Mouse (Mus musculus) midbrain, embryonic 13.5 days (tissue): ENCODE measurements around the gene Bckdk. TPM values are rescaled to one million over a fixed set of nuclear protein-coding genes. Genes with fewer than 3 reads are reported as not detected.

ENCODE experiments used
- polyA plus RNA-seq: library from polyadenylated mRNA; unstranded; fragments of >200 nt; fragmentation: Nextera tagmentation; extraction: Ambion mirVana; gene quantifications from 2 replicates; pipeline ENCODE4 v1.2.1, GENCODE M21; 2015

The Bckdk gene
- polyA plus RNA-seq, 1 experiment from 2014 or later = 74.8 TPM

Other genes with a start within 250 kb of the Bckdk start
- gene Bcl7c, start 195.1 kb upstream of the Bckdk start, polyA plus RNA-seq = 39.2 and 52.2 TPM in 2 replicates
- 1.6 and 3.0 TPM in 2 replicates for gene Ctf1, start 191.3 kb upstream of the Bckdk start, polyA plus RNA-seq
- 0.14 and 0.17 TPM in 2 replicates for gene Ctf2, start 171.9 kb upstream of the Bckdk start, polyA plus RNA-seq
- gene Fbxl19, start 159.5 kb upstream of the Bckdk start, polyA plus RNA-seq = 10.6 and 11.6 TPM in 2 replicates
- 5.9 and 6.1 TPM in 2 replicates for gene Orai3, start 134.3 kb upstream of the Bckdk start, polyA plus RNA-seq
- 19.7 and 22.7 TPM in 2 replicates for gene Setd1a, start 127.4 kb upstream of the Bckdk start, polyA plus RNA-seq
- not detected in 2 replicates for gene Gm49388, start 118.5 kb upstream of the Bckdk start, polyA plus RNA-seq
- gene Hsd3b7, start 103.5 kb upstream of the Bckdk start, polyA plus RNA-seq = 8.6 and 9.2 TPM in 2 replicates
- gene Stx4a, start 79.8 kb upstream of the Bckdk start, polyA plus RNA-seq = 15.6 and 24.1 TPM in 2 replicates
- 33.3 and 34.2 TPM in 2 replicates for gene Stx1b, start 79.5 kb upstream of the Bckdk start, polyA plus RNA-seq
- gene Zfp646, start 27.9 kb upstream of the Bckdk start, polyA plus RNA-seq = 13.6 and 16.0 TPM in 2 replicates
- 41.9 and 45.6 TPM in 2 replicates for gene Zfp668, start 27.3 kb upstream of the Bckdk start, polyA plus RNA-seq
- 0.53 and 1.0 TPM in 2 replicates for gene Prss53, start 13.1 kb upstream of the Bckdk start, polyA plus RNA-seq
- gene Gm21974, start 8.6 kb upstream of the Bckdk start, polyA plus RNA-seq = not detected in 2 replicates
- gene Vkorc1, start 8.5 kb upstream of the Bckdk start, polyA plus RNA-seq = 51.9 and 54.9 TPM in 2 replicates
- gene Kat8, start 8.4 kb downstream of the Bckdk start, polyA plus RNA-seq = 51.0 and 56.0 TPM in 2 replicates
- gene Prss8, start 26.0 kb downstream of the Bckdk start, polyA plus RNA-seq = 0.20 and 0.35 TPM in 2 replicates
- 11.8 and 12.7 TPM in 2 replicates for gene Prss36, start 42.6 kb downstream of the Bckdk start, polyA plus RNA-seq
- gene Fus, start 63.4 kb downstream of the Bckdk start, polyA plus RNA-seq = 415 and 452 TPM in 2 replicates
- gene Pycard, start 89.8 kb downstream of the Bckdk start, polyA plus RNA-seq = 3.9 and 4.1 TPM in 2 replicates
- gene Trim72, start 99.9 kb downstream of the Bckdk start, polyA plus RNA-seq = not detected in 2 replicates
- gene Itgam, start 158.6 kb downstream of the Bckdk start, polyA plus RNA-seq = 0.58 and 0.71 TPM in 2 replicates
- gene Gm49368, start 158.6 kb downstream of the Bckdk start, polyA plus RNA-seq = not detected in 2 replicates
- 0.07 TPM in 1 of 2 replicates, not detected in the other for gene Itgax, start 225.5 kb downstream of the Bckdk start, polyA plus RNA-seq